Mouse (Mus musculus) embryonic facial prominence, embryonic 10.5 days (tissue): Measurements from ENCODE around the gene Ptprb. TPM values are rescaled to one million over a fixed set of nuclear protein-coding genes. Genes with fewer than 3 reads are reported as not detected.

Source experiments
- DNase-seq: peaks from one replicate; pipeline ENCODE4 v3.0.0-alpha.2; 2017; ENCODE audit warnings: low spot score
- H3K27ac ChIP-seq: fragments of 300-500 bp; sonication (generic); replicated peaks from 2 replicates; pipeline ENCODE4 v1.5.1; 2016; ENCODE audit warnings: mild to moderate bottlenecking
- H3K27me3 ChIP-seq: fragments of 300-500 bp; sonication (generic); replicated peaks from 2 replicates; pipeline ENCODE4 v1.6.1; 2016; ENCODE audit warnings: low read depth, mild to moderate bottlenecking; ENCODE audit not compliant: poor library complexity, severe bottlenecking
- H3K36me3 ChIP-seq: fragments of 300-500 bp; sonication (generic); replicated peaks from 2 replicates; pipeline ENCODE4 v1.6.1; 2016; ENCODE audit warnings: mild to moderate bottlenecking, moderate library complexity
- H3K4me1 ChIP-seq: fragments of 300-500 bp; sonication (generic); 2 replicates; pipeline ENCODE4 v1.6.1; 2016
- H3K4me3 ChIP-seq: fragments of 300-500 bp; sonication (generic); 2 replicates; pipeline ENCODE4 v1.5.1; 2016; ENCODE audit warnings: mild to moderate bottlenecking, moderate library complexity
- H3K9me3 ChIP-seq: fragments of 300-500 bp; sonication (generic); 2 replicates; pipeline ENCODE4 v1.6.1; 2016; ENCODE audit warnings: mild to moderate bottlenecking
- WGBS: fragments of 180-500 bp; shearing (Covaris S2); methylation state at CpG from one replicate; pipeline ENCODE4 v1.1.7; 2016; 5-methylcytosine and 5-hydroxymethylcytosine counted together
- polyA plus RNA-seq: library from polyadenylated mRNA; unstranded; fragments of >200 nt; fragmentation: Nextera tagmentation; extraction: Ambion mirVana; gene quantifications from 2 replicates; pipeline ENCODE4 v1.2.1, GENCODE M21; 2016

Ptprb gene
- polyA plus RNA-seq, 1 experiment from 2014 or later = 2.0 TPM

GRCm38 (mm10) chr10:116416142-116416541 lies 140.8 kb downstream of the Ptprb start:
- H3K4me1 ChIP-seq = peaks cover under 1% of the 10 kb centered on the region; the same call in 1 of the 2 replicates
- WGBS = 74% methylated on average over 6 of the region's 6 CpGs
- H3K4me3 ChIP-seq = no peak overlapping the region
- H3K27ac ChIP-seq = no peak overlapping the region
- no peaks in the 10 kb centered on the region for H3K9me3 ChIP-seq
- DNase-seq = no peak
- no peaks in the 10 kb centered on the region; the same call in 1 of the 2 replicates for H3K36me3 ChIP-seq
- H3K27me3 ChIP-seq = no peaks in the 10 kb centered on the region

GRCm38 (mm10) chr10:116416726-116417125 lies 141.4 kb downstream of the Ptprb start:
- H3K9me3 ChIP-seq = no peaks in the 10 kb centered on the region
- WGBS = 75% methylated on average over 5 of the region's 5 CpGs
- H3K36me3 ChIP-seq = no peaks in the 10 kb centered on the region; the same call in 1 of the 2 replicates
- H3K4me3 ChIP-seq = no peak overlapping the region
- no peaks in the 10 kb centered on the region for H3K4me1 ChIP-seq
- DNase-seq = no peak
- H3K27ac ChIP-seq = no peak overlapping the region
- no peaks in the 10 kb centered on the region for H3K27me3 ChIP-seq

GRCm38 (mm10) chr10:116418121-116418726 lies 142.9 kb downstream of the Ptprb start:
- H3K4me3 ChIP-seq = no peak overlapping the region
- DNase-seq = no peak

GRCm38 (mm10) chr10:116420976-116421375 lies 145.7 kb downstream of the Ptprb start:
- Histone ChIP-seq H3K27me3 (no peaks in the 10 kb centered on the region), H3K9me3 (no peaks in the 10 kb centered on the region), H3K4me3 (no peak overlapping the region), H3K4me1 (no peaks in the 10 kb centered on the region), H3K36me3 (peaks cover 2% of the 10 kb centered on the region; the same call in 1 of the 2 replicates), H3K27ac (no peak overlapping the region)
- WGBS = 89% methylated on average over 6 of the region's 6 CpGs
- DNase-seq = no peak

More at GRCm38 (mm10) chr10:116418121-116418726, 142.9 kb downstream of the Ptprb start:
- H3K9me3 ChIP-seq = no peaks in the 10 kb centered on the region
- no peak overlapping the region for H3K27ac ChIP-seq
- H3K36me3 ChIP-seq = no peaks in the 10 kb centered on the region; the same call in 1 of the 2 replicates
- WGBS = 72% methylated on average over 24 of the region's 24 CpGs
- no peaks in the 10 kb centered on the region for H3K4me1 ChIP-seq
- H3K27me3 ChIP-seq = no peaks in the 10 kb centered on the region

GRCm38 (mm10) chr10:116422551-116422950 lies 147.2 kb downstream of the Ptprb start:
- no peak for DNase-seq
- WGBS = 90% methylated on average over 2 of the region's 2 CpGs
- Histone ChIP-seq H3K36me3 (peaks cover 4% of the 10 kb centered on the region; the same call in 1 of the 2 replicates), H3K4me1 (no peaks in the 10 kb centered on the region), H3K27ac (no peak overlapping the region), H3K4me3 (no peak overlapping the region), H3K27me3 (no peaks in the 10 kb centered on the region), H3K9me3 (no peaks in the 10 kb centered on the region)

GRCm38 (mm10) chr10:116424921-116425320 lies 149.6 kb downstream of the Ptprb start:
- Histone ChIP-seq H3K36me3 (peaks cover 10% of the 10 kb centered on the region), H3K27ac (no peak overlapping the region), H3K27me3 (no peaks in the 10 kb centered on the region), H3K4me3 (no peak overlapping the region), H3K9me3 (no peaks in the 10 kb centered on the region; the same call in 1 of the 2 replicates), H3K4me1 (no peaks in the 10 kb centered on the region)
- WGBS = 87% methylated on average over 6 of the region's 6 CpGs
- DNase-seq = no peak

- H3K9me3 ChIP-seq = no peaks in the 10 kb centered on the region; the same call in 1 of the 2 replicates
- no peak for DNase-seq
- H3K27ac ChIP-seq = no peak overlapping the region
- H3K36me3 ChIP-seq = peaks cover 10% of the 10 kb centered on the region
- no peaks in the 10 kb centered on the region for H3K27me3 ChIP-seq
- H3K4me3 ChIP-seq = no peak overlapping the region
- H3K4me1 ChIP-seq = no peaks in the 10 kb centered on the region
- 87% methylated on average over 7 of the region's 7 CpGs for WGBS
Measured at GRCm38 (mm10) chr10:116426176-116426575, 150.9 kb downstream of the Ptprb start.

- Histone ChIP-seq H3K4me3 (no peak overlapping the region), H3K9me3 (no peaks in the 10 kb centered on the region; the same call in 1 of the 2 replicates), H3K27me3 (no peaks in the 10 kb centered on the region), H3K4me1 (no peaks in the 10 kb centered on the region), H3K27ac (no peak overlapping the region), H3K36me3 (peaks cover 10% of the 10 kb centered on the region)
- no peak for DNase-seq
- WGBS = 93% methylated on average over 26 of the region's 26 CpGs
Measured at GRCm38 (mm10) chr10:116428026-116428780, 152.9 kb downstream of the Ptprb start.

- no peak overlapping the region for H3K27ac ChIP-seq
- H3K36me3 ChIP-seq = peaks cover 6% of the 10 kb centered on the region
- H3K9me3 ChIP-seq = no peaks in the 10 kb centered on the region; the same call in 1 of the 2 replicates
- no peak overlapping the region for H3K4me3 ChIP-seq
- WGBS = 88% methylated on average over 7 of the region's 7 CpGs
- H3K27me3 ChIP-seq = no peaks in the 10 kb centered on the region
- no peak for DNase-seq
- H3K4me1 ChIP-seq = no peaks in the 10 kb centered on the region
Measured at GRCm38 (mm10) chr10:116432421-116432820, 157.1 kb downstream of the Ptprb start.

GRCm38 (mm10) chr10:116435455-116435854 lies 160.1 kb downstream of the Ptprb start:
- H3K36me3 ChIP-seq = peaks cover 13% of the 10 kb centered on the region
- 92% methylated on average over 12 of the region's 12 CpGs for WGBS
- no peak overlapping the region for H3K4me3 ChIP-seq
- H3K27ac ChIP-seq = no peak overlapping the region
- H3K4me1 ChIP-seq = no peaks in the 10 kb centered on the region
- no peak for DNase-seq
- H3K9me3 ChIP-seq = peaks cover 11% of the 10 kb centered on the region
- H3K27me3 ChIP-seq = no peaks in the 10 kb centered on the region
